Mouse (Mus musculus): Measurements from ENCODE around the gene Apoc4. TPM values are rescaled to one million over a fixed set of nuclear protein-coding genes. Genes with fewer than 3 reads are reported as not detected.

The Apoc4 gene
- polyA plus RNA-seq, 1 experiment from 2014 or later: not detected

GRCm38 (mm10) chr7:19695213-19695594 lies 13.9 kb upstream of the Apoc4 start:
- Histone ChIP-seq H3K36me3 (ENCODE audit: control insufficient read depth, insufficient read depth, low read length) (peaks cover 3% of the 10 kb centered on the region; the same call in 1 of the 2 replicates), H3K27ac (ENCODE audit: low read length) (no peak overlapping the region), H3K4me3 (ENCODE audit: low read depth, low read length) (no peak overlapping the region), H3K4me2 (ENCODE audit: low read length) (no peak overlapping the region), H3K9me3 (replicated peaks; ENCODE audit: control insufficient read depth, low read length, poor library complexity, severe bottlenecking) (no peaks in the 10 kb centered on the region), H3K4me1 (ENCODE audit: control insufficient read depth, insufficient read depth, low read length) (peaks cover 16% of the 10 kb centered on the region; the same call in 1 of the 2 replicates), H3K27me3 (ENCODE audit: control insufficient read depth, insufficient read depth, low read depth, low read length) (no peaks in the 10 kb centered on the region), H3K9ac (ENCODE audit: low read depth, low read length) (no peak overlapping the region)
- 60% methylated on average over 8 of the region's 8 CpGs for WGBS
- ATAC-seq: no peak

GRCm38 (mm10) chr7:19694336-19695212 lies 13.3 kb upstream of the Apoc4 start:
- Histone ChIP-seq H3K4me2 (ENCODE audit: low read length) (no peak overlapping the region), H3K4me3 (ENCODE audit: low read depth, low read length) (no peak overlapping the region), H3K27ac (ENCODE audit: low read length) (no peak overlapping the region), H3K27me3 (ENCODE audit: control insufficient read depth, insufficient read depth, low read depth, low read length) (no peaks in the 10 kb centered on the region), H3K4me1 (ENCODE audit: control insufficient read depth, insufficient read depth, low read length) (peaks cover 16% of the 10 kb centered on the region; the same call in 1 of the 2 replicates), H3K36me3 (ENCODE audit: control insufficient read depth, insufficient read depth, low read length) (peaks cover 3% of the 10 kb centered on the region; the same call in 1 of the 2 replicates), H3K9me3 (replicated peaks; ENCODE audit: control insufficient read depth, low read length, poor library complexity, severe bottlenecking) (no peaks in the 10 kb centered on the region), H3K9ac (ENCODE audit: low read depth, low read length) (no peak overlapping the region)
- 90% methylated on average over 10 of the region's 10 CpGs for WGBS
- ATAC-seq: no peak

- Histone ChIP-seq H3K9me3 (replicated peaks; ENCODE audit: control insufficient read depth, low read length, poor library complexity, severe bottlenecking) (no peaks in the 10 kb centered on the region), H3K27ac (ENCODE audit: low read length) (0 out of 2 replicates have a peak overlapping the region, but pooled peaks have one; percentile 24), H3K9ac (ENCODE audit: low read depth, low read length) (no peak overlapping the region), H3K4me2 (ENCODE audit: low read length) (no peak overlapping the region), H3K36me3 (ENCODE audit: control insufficient read depth, insufficient read depth, low read length) (peaks cover 3% of the 10 kb centered on the region; the same call in 1 of the 2 replicates), H3K4me3 (ENCODE audit: low read depth, low read length) (no peak overlapping the region), H3K27me3 (ENCODE audit: control insufficient read depth, insufficient read depth, low read depth, low read length) (no peaks in the 10 kb centered on the region), H3K4me1 (ENCODE audit: control insufficient read depth, insufficient read depth, low read length) (peaks cover 5% of the 10 kb centered on the region; the same call in 1 of the 2 replicates)
- ATAC-seq: peak; percentile 49; the same call in 1 of the 2 replicates
- 35% methylated on average over 10 of the region's 10 CpGs for WGBS
Observed at GRCm38 (mm10) chr7:19693421-19693820, 12.1 kb upstream of the Apoc4 start.

GRCm38 (mm10) chr7:19691873-19692865 lies 10.9 kb upstream of the Apoc4 start, which contains the start of gene Apoc1:
Gene Apoc1, minus strand, starts transcription at chr7:19692660.
- WGBS: 51% methylated on average over 28 of the region's 28 CpGs
- Histone ChIP-seq H3K27me3 (ENCODE audit: control insufficient read depth, insufficient read depth, low read depth, low read length) (no peaks in the 10 kb centered on the region), H3K4me2 (ENCODE audit: low read length) (no peak within 1 kb of the TSS), H3K27ac (ENCODE audit: low read length) (0 out of 2 replicates have a peak within 1 kb of the TSS, but pooled peaks have one; percentile 24), H3K9ac (ENCODE audit: low read depth, low read length) (no peak within 1 kb of the TSS), H3K9me3 (replicated peaks; ENCODE audit: control insufficient read depth, low read length, poor library complexity, severe bottlenecking) (no peaks in the 10 kb centered on the region), H3K4me3 (ENCODE audit: low read depth, low read length) (no peak within 1 kb of the TSS), H3K36me3 (ENCODE audit: control insufficient read depth, insufficient read depth, low read length) (peaks cover 3% of the 10 kb centered on the region; the same call in 1 of the 2 replicates), H3K4me1 (ENCODE audit: control insufficient read depth, insufficient read depth, low read length) (no peaks in the 10 kb centered on the region)
- no peak for ATAC-seq

- no peaks in the 10 kb centered on the region for H3K27me3 ChIP-seq (ENCODE audit: control insufficient read depth, insufficient read depth, low read depth, low read length)
- 70% methylated on average over 6 of the region's 6 CpGs for WGBS
- no peak overlapping the region for H3K9ac ChIP-seq (ENCODE audit: low read depth, low read length)
- no peaks in the 10 kb centered on the region for H3K4me1 ChIP-seq (ENCODE audit: control insufficient read depth, insufficient read depth, low read length)
- H3K36me3 ChIP-seq (ENCODE audit: control insufficient read depth, insufficient read depth, low read length): no peaks in the 10 kb centered on the region
- H3K9me3 ChIP-seq (replicated peaks; ENCODE audit: control insufficient read depth, low read length, poor library complexity, severe bottlenecking): no peaks in the 10 kb centered on the region
- no peak overlapping the region for H3K27ac ChIP-seq (ENCODE audit: low read length)
- ATAC-seq: no peak
- H3K4me2 ChIP-seq (ENCODE audit: low read length): no peak overlapping the region
- H3K4me3 ChIP-seq (ENCODE audit: low read depth, low read length): no peak overlapping the region
Observed at GRCm38 (mm10) chr7:19691434-19691833, 10.2 kb upstream of the Apoc4 start.

GRCm38 (mm10) chr7:19690845-19691244 lies 9.6 kb upstream of the Apoc4 start:
- H3K4me1 ChIP-seq (ENCODE audit: control insufficient read depth, insufficient read depth, low read length): no peaks in the 10 kb centered on the region
- H3K9me3 ChIP-seq (replicated peaks; ENCODE audit: control insufficient read depth, low read length, poor library complexity, severe bottlenecking): no peaks in the 10 kb centered on the region
- H3K9ac ChIP-seq (ENCODE audit: low read depth, low read length): no peak overlapping the region
- H3K27me3 ChIP-seq (ENCODE audit: control insufficient read depth, insufficient read depth, low read depth, low read length): no peaks in the 10 kb centered on the region
- H3K4me2 ChIP-seq (ENCODE audit: low read length): no peak overlapping the region
- H3K36me3 ChIP-seq (ENCODE audit: control insufficient read depth, insufficient read depth, low read length): no peaks in the 10 kb centered on the region
- H3K4me3 ChIP-seq (ENCODE audit: low read depth, low read length): no peak overlapping the region
- ATAC-seq: no peak
- no peak overlapping the region for H3K27ac ChIP-seq (ENCODE audit: low read length)
- 89% methylated on average over 4 of the region's 4 CpGs for WGBS

- H3K4me2 ChIP-seq (ENCODE audit: low read length): no peak overlapping the region
- WGBS: 91% methylated on average over 2 of the region's 2 CpGs
- no peaks in the 10 kb centered on the region for H3K9me3 ChIP-seq (replicated peaks; ENCODE audit: control insufficient read depth, low read length, poor library complexity, severe bottlenecking)
- no peaks in the 10 kb centered on the region for H3K4me1 ChIP-seq (ENCODE audit: control insufficient read depth, insufficient read depth, low read length)
- H3K36me3 ChIP-seq (ENCODE audit: control insufficient read depth, insufficient read depth, low read length): no peaks in the 10 kb centered on the region
- no peak overlapping the region for H3K4me3 ChIP-seq (ENCODE audit: low read depth, low read length)
- no peak overlapping the region for H3K9ac ChIP-seq (ENCODE audit: low read depth, low read length)
- no peaks in the 10 kb centered on the region for H3K27me3 ChIP-seq (ENCODE audit: control insufficient read depth, insufficient read depth, low read depth, low read length)
- ATAC-seq: no peak
- H3K27ac ChIP-seq (ENCODE audit: low read length): no peak overlapping the region
Observed at GRCm38 (mm10) chr7:19688611-19689010, 7.3 kb upstream of the Apoc4 start.

GRCm38 (mm10) chr7:19688101-19688500 lies 6.8 kb upstream of the Apoc4 start:
- WGBS: 90% methylated on average over 10 of the region's 10 CpGs
- Histone ChIP-seq H3K4me3 (ENCODE audit: low read depth, low read length) (no peak overlapping the region), H3K4me1 (ENCODE audit: control insufficient read depth, insufficient read depth, low read length) (no peaks in the 10 kb centered on the region), H3K4me2 (ENCODE audit: low read length) (no peak overlapping the region), H3K36me3 (ENCODE audit: control insufficient read depth, insufficient read depth, low read length) (no peaks in the 10 kb centered on the region), H3K27ac (ENCODE audit: low read length) (no peak overlapping the region), H3K27me3 (ENCODE audit: control insufficient read depth, insufficient read depth, low read depth, low read length) (no peaks in the 10 kb centered on the region), H3K9me3 (replicated peaks; ENCODE audit: control insufficient read depth, low read length, poor library complexity, severe bottlenecking) (no peaks in the 10 kb centered on the region), H3K9ac (ENCODE audit: low read depth, low read length) (no peak overlapping the region)
- no peak for ATAC-seq
